Mouse (Mus musculus): Measurements from ENCODE around the gene Copz2. TPM values are rescaled to one million over a fixed set of nuclear protein-coding genes. Genes with fewer than 3 reads are reported as not detected.

The Copz2 gene
- polyA plus RNA-seq, 1 experiment = 29.0 TPM

GRCm38 (mm10) chr11:96829403-96829812 is 20.3 kb upstream of the Copz2 start:
- peak overlapping the region; percentile 93 for H3ac ChIP-seq (ENCODE audit: control insufficient read depth, insufficient read length, low read depth)
- peaks cover 50% of the 10 kb centered on the region for H3K79me2 ChIP-seq (ENCODE audit: control insufficient read depth, insufficient read depth)
- H3K79me3 ChIP-seq (ENCODE audit: low read depth) = peaks cover 45% of the 10 kb centered on the region
- H3K27me3 ChIP-seq (ENCODE audit: control insufficient read depth, insufficient read depth, insufficient read length) = no peaks in the 10 kb centered on the region
- peak overlapping the region; percentile 78 for H3K4me3 ChIP-seq (ENCODE audit: insufficient read depth, poor library complexity, severe bottlenecking)
- TF ChIP-seq MYOG (IDR thresholded peaks at IDR 0.05; ENCODE audit: control insufficient read depth, extremely low read depth, insufficient read length) (no peak), USF1 (IDR thresholded peaks at IDR 0.05; ENCODE audit: low read depth) (no peak), FOSL1 (IDR thresholded peaks at IDR 0.05; ENCODE audit: insufficient read depth, low read length, poor library complexity, severe bottlenecking) (no peak), MAX (IDR thresholded peaks at IDR 0.05) (peak; percentile 37), MYOD1 (IDR thresholded peaks at IDR 0.05; ENCODE audit: control insufficient read depth, insufficient read length, low read depth) (no peak)
- H3K36me3 ChIP-seq (ENCODE audit: control insufficient read depth, insufficient read depth) = peaks cover 25% of the 10 kb centered on the region

- Histone ChIP-seq H3K36me3 (ENCODE audit: control insufficient read depth, insufficient read depth) (peaks cover 25% of the 10 kb centered on the region), H3K79me3 (ENCODE audit: low read depth) (peaks cover 43% of the 10 kb centered on the region), H3ac (ENCODE audit: control insufficient read depth, insufficient read length, low read depth) (peak within 1 kb of the TSS; percentile 93), H3K27me3 (ENCODE audit: control insufficient read depth, insufficient read depth, insufficient read length) (no peaks in the 10 kb centered on the region), H3K79me2 (ENCODE audit: control insufficient read depth, insufficient read depth) (peaks cover 44% of the 10 kb centered on the region), H3K4me3 (ENCODE audit: insufficient read depth, poor library complexity, severe bottlenecking) (peak within 1 kb of the TSS; percentile 78)
- no peak for TF ChIP-seq MYOG (IDR thresholded peaks at IDR 0.05; ENCODE audit: control insufficient read depth, extremely low read depth, insufficient read length)
- peak; percentile 27 for TF ChIP-seq USF1 (IDR thresholded peaks at IDR 0.05; ENCODE audit: low read depth)
- no peak for TF ChIP-seq MYOD1 (IDR thresholded peaks at IDR 0.05; ENCODE audit: control insufficient read depth, insufficient read length, low read depth)
- TF ChIP-seq MAX (IDR thresholded peaks at IDR 0.05) = peak; percentile 89
- TF ChIP-seq CEBPB (IDR thresholded peaks at IDR 0.05; ENCODE audit: low read depth) = no peak
- TF ChIP-seq CTCF (IDR thresholded peaks at IDR 0.05; ENCODE audit: control insufficient read depth, insufficient read depth, insufficient read length) = no peak
- TF ChIP-seq FOSL1 (IDR thresholded peaks at IDR 0.05; ENCODE audit: insufficient read depth, low read length, poor library complexity, severe bottlenecking) = no peak
Measured at GRCm38 (mm10) chr11:96829813-96830538, 19.7 kb upstream of the Copz2 start, which contains the start of gene Nfe2l1. Nfe2l1 (minus strand) TSS chr11:96829968.

- Histone ChIP-seq H3K79me3 (ENCODE audit: low read depth) (peaks cover 36% of the 10 kb centered on the region), H3ac (ENCODE audit: control insufficient read depth, insufficient read length, low read depth) (peak overlapping the region; percentile 85), H3K4me3 (ENCODE audit: insufficient read depth, poor library complexity, severe bottlenecking) (peak overlapping the region; percentile 78), H3K36me3 (ENCODE audit: control insufficient read depth, insufficient read depth) (peaks cover 21% of the 10 kb centered on the region), H3K79me2 (ENCODE audit: control insufficient read depth, insufficient read depth) (peaks cover 37% of the 10 kb centered on the region), H3K27me3 (ENCODE audit: control insufficient read depth, insufficient read depth, insufficient read length) (no peaks in the 10 kb centered on the region)
- TF ChIP-seq FOSL1 (IDR thresholded peaks at IDR 0.05; ENCODE audit: insufficient read depth, low read length, poor library complexity, severe bottlenecking) (no peak), MAX (IDR thresholded peaks at IDR 0.05) (no peak), MYOD1 (IDR thresholded peaks at IDR 0.05; ENCODE audit: control insufficient read depth, insufficient read length, low read depth) (no peak), CTCF (IDR thresholded peaks at IDR 0.05; ENCODE audit: control insufficient read depth, insufficient read depth, insufficient read length) (no peak), MYOG (IDR thresholded peaks at IDR 0.05; ENCODE audit: control insufficient read depth, extremely low read depth, insufficient read length) (no peak), CEBPB (IDR thresholded peaks at IDR 0.05; ENCODE audit: low read depth) (no peak), USF1 (IDR thresholded peaks at IDR 0.05; ENCODE audit: low read depth) (no peak)
Measured at GRCm38 (mm10) chr11:96830539-96831216, 19.0 kb upstream of the Copz2 start.

GRCm38 (mm10) chr11:96831516-96831915 is 18.2 kb upstream of the Copz2 start:
- peaks cover 28% of the 10 kb centered on the region for H3K79me2 ChIP-seq (ENCODE audit: control insufficient read depth, insufficient read depth)
- H3K36me3 ChIP-seq (ENCODE audit: control insufficient read depth, insufficient read depth) = peaks cover 14% of the 10 kb centered on the region
- no peak overlapping the region for H3K4me3 ChIP-seq (ENCODE audit: insufficient read depth, poor library complexity, severe bottlenecking)
- peaks cover 28% of the 10 kb centered on the region for H3K79me3 ChIP-seq (ENCODE audit: low read depth)
- no peak overlapping the region for H3ac ChIP-seq (ENCODE audit: control insufficient read depth, insufficient read length, low read depth)
- TF ChIP-seq USF1 (IDR thresholded peaks at IDR 0.05; ENCODE audit: low read depth) = no peak
- no peak for TF ChIP-seq MAX (IDR thresholded peaks at IDR 0.05)
- no peak for TF ChIP-seq MYOD1 (IDR thresholded peaks at IDR 0.05; ENCODE audit: control insufficient read depth, insufficient read length, low read depth)
- TF ChIP-seq MYOG (IDR thresholded peaks at IDR 0.05; ENCODE audit: control insufficient read depth, extremely low read depth, insufficient read length) = no peak
- no peak for TF ChIP-seq CEBPB (IDR thresholded peaks at IDR 0.05; ENCODE audit: low read depth)
- TF ChIP-seq FOSL1 (IDR thresholded peaks at IDR 0.05; ENCODE audit: insufficient read depth, low read length, poor library complexity, severe bottlenecking) = no peak
- TF ChIP-seq CTCF (IDR thresholded peaks at IDR 0.05; ENCODE audit: control insufficient read depth, insufficient read depth, insufficient read length) = no peak
- no peaks in the 10 kb centered on the region for H3K27me3 ChIP-seq (ENCODE audit: control insufficient read depth, insufficient read depth, insufficient read length)

GRCm38 (mm10) chr11:96832541-96832940 is 17.1 kb upstream of the Copz2 start:
- Histone ChIP-seq H3K79me2 (ENCODE audit: control insufficient read depth, insufficient read depth) (peaks cover 18% of the 10 kb centered on the region), H3K36me3 (ENCODE audit: control insufficient read depth, insufficient read depth) (peaks cover 4% of the 10 kb centered on the region), H3K27me3 (ENCODE audit: control insufficient read depth, insufficient read depth, insufficient read length) (no peaks in the 10 kb centered on the region), H3K4me3 (ENCODE audit: insufficient read depth, poor library complexity, severe bottlenecking) (no peak overlapping the region), H3K79me3 (ENCODE audit: low read depth) (peaks cover 18% of the 10 kb centered on the region), H3ac (ENCODE audit: control insufficient read depth, insufficient read length, low read depth) (no peak overlapping the region)
- TF ChIP-seq FOSL1 (IDR thresholded peaks at IDR 0.05; ENCODE audit: insufficient read depth, low read length, poor library complexity, severe bottlenecking) (no peak), MYOG (IDR thresholded peaks at IDR 0.05; ENCODE audit: control insufficient read depth, extremely low read depth, insufficient read length) (no peak), CEBPB (IDR thresholded peaks at IDR 0.05; ENCODE audit: low read depth) (no peak), USF1 (IDR thresholded peaks at IDR 0.05; ENCODE audit: low read depth) (no peak)
